Mouse (Mus musculus) layer of hippocampus, postnatal 36 days (tissue): ENCODE results near the gene Rae1. TPM values are rescaled to one million over a fixed set of nuclear protein-coding genes. Genes with fewer than 3 reads are reported as not detected.
A peak's percentile ranks its signal among the peaks of the same experiment; 100 is the strongest.

ENCODE experiments used
- DNase-seq, 2 experiments: peaks; one replicate each; pipeline ENCODE4 v3.0.0; 2022
- total RNA-seq, 2 experiments: library from RNA; stranded (reverse); gene quantifications; 2 replicates each; pipeline ENCODE4 v1.2.3; 2021

Gene Rae1
- 10 to 100 TPM; 72.9 to 77.0 TPM for total RNA-seq

DNA sequence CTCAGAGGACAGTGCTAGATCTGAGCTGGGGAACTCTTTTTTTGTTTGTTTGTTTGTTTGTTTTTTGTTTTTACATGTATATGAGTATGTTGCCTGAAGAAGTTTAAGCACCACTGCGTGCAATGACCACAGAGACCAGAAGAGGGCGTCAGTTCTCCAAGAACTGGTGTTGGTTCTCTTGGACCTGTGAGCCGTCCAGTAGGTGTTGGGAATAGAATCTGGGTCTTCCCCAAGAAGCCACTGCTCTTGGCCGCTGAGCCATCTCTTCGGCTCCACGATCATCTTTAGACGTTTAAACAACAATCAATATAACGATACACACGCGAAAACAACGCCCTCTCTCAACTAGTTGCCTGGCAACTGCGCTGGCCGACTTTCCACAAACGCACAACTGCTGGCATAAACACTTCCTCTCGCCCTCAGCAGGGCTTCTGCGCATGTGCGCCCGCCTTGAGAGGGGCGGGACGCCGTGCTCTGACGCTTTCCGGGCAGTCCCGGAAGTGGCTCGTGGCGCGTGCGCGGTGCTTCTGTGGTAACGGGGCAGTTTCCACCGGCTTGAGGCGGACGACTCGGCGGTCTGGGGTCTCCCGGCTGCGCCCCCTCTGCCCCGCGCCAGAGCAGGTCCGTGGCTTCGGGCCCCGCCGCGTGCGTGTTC, at the start of gene Rae1:
TSS of gene Rae1 (plus strand) at position 488 of the 655 bp plus-strand sequence.
- DNase-seq: peak; percentile 99

GRCm38 (mm10) chr2:172950119-172950676, 49.7 kb upstream of the Rae1 start:
- no peak for DNase-seq

GRCm38 (mm10) chr2:172950722-172951121, 49.2 kb upstream of the Rae1 start:
- DNase-seq: no peak

DNA sequence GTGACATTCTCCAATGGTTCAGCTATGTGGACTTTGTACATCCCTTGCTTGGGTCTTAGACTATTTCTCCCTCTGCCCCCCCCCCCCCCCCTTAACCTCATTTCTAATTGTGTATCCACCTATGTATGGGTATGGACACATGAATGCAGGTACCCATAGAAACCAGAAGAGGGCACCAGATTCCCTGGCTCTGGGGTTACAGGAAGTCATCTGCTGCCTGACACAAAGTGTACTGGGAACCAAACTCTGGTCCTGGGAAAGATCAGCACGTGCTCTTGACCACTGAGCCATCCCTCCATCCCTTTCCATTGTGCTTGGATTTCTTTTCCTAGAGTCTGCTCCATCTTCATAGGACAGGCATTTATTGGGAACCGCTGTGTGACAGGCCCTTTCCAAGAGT, 47.9 kb upstream of the Rae1 start:
- no peak for DNase-seq

- no peak for DNase-seq
Observed at GRCm38 (mm10) chr2:172958579-172958978, 41.3 kb upstream of the Rae1 start.

DNA sequence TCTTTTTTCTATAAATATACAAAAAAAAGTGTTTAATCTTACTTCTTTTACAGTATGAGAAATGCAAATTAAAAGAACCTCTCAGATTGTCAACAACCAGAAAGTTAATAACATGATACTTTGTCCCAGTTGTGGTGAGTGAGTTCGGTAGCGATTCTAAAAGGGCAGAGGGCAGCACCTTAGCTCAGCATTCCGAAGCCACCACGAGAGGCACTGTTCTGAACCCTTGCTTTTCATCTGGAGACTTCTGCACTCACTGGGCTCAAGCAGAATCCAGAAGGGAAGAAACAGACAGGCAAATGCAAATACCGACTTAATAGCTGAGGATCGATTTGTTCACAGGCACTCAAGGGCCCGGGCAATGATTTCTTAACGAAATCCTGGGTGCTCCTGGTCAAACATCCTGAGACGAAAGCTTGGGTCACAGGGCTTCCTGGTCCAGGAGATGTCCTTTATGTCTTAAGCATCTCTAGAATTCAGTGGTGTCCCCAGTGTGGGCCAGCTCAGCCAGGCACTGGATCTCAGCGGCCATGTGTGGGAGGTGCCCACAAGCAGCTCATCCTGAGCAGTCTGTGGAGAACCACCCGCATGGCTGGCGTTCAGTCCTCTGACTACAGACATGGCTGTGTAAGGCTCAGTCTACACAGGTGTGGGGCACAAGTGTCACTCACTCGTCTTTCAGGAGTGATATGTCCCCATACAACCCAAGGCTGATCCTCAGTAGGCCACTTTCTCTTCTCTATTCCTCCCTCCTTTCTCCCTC, 40.7 kb upstream of the Rae1 start:
- no peak for DNase-seq

GRCm38 (mm10) chr2:172960350-172960749, 39.6 kb upstream of the Rae1 start:
- no peak for DNase-seq

DNA sequence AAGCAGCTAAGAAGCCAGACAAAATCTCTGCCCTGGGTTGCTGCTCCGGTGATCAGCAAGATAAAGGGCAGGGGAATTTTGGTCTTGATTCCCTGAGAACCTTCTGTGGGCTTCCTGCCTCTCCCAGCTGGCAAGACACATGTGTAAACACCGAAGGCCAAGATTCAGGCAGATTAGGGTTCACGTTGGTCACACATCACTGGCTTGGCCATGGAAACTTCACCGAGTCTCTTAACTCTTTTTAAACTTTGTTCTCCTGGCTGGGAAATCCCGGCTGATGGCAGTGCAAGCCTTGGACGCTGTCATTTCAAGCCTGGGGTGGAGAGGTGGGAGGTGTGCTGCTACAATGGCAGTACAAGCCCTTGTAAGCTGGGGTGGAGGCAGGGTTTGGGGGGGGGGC, 38.7 kb upstream of the Rae1 start:
- DNase-seq: no peak

DNA sequence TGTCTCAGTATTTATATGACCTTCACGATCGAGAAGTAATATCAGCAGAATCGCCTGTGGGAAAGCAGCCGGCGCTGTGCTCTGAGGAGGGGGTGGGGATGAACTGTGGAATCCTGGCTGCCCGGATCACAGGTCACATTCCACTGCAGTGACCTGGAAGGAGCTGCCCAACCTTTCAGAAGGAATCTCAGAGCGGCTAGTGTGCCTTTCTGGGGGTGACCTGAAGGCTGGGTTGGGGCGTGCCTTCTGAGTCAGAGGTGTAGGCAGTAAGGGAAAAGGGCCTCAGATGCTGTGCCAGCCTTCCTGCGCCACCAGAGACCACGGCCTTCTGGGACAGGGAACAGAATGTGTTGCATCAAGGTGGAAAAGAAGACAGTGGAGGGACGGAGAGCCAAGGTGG, 34.7 kb upstream of the Rae1 start:
- DNase-seq: no peak

GRCm38 (mm10) chr2:172966480-172966879, 33.4 kb upstream of the Rae1 start:
- DNase-seq: no peak

DNA sequence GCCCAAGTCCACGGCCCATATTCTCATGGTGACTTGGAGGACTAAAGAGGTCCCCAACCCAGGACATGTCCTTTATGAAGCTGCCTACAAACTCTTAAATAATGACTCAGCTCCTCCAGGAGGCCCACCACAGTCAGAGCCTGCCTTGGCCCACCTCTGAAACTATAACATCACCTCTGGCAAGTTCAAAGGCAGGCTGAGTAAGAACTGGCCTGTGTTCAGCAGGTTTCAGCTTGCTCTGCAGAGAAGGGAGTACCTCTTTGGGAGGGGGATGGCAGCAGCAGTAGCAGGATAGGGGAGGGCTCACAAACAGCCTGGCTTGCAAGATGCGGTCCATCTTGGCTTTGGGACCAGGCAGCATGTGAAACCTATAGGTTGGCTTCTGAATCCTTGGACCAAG, 28.1 kb upstream of the Rae1 start:
- DNase-seq: no peak

- DNase-seq: no peak
Observed at GRCm38 (mm10) chr2:172973806-172974565, 25.9 kb upstream of the Rae1 start.

DNA sequence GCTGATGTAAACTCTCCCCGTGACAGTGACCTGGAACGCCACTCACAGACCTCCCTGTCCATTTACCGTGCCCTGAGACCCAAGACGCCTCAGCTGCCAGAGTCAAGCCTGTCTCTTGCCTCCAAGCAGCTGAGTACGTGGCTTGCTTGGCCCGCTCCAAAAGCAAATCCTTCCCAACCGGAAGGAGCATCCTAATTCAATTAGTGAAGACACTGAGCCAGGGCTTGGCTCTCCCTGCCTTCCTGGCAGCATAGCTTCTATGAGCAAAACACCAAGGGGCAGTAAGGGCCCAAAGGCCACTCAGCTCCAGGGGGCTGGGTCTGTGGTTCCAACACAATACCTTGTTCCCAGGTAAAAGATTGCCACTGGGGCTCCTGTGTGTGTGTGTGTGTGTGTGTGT, 25.2 kb upstream of the Rae1 start:
- no peak for DNase-seq

DNA sequence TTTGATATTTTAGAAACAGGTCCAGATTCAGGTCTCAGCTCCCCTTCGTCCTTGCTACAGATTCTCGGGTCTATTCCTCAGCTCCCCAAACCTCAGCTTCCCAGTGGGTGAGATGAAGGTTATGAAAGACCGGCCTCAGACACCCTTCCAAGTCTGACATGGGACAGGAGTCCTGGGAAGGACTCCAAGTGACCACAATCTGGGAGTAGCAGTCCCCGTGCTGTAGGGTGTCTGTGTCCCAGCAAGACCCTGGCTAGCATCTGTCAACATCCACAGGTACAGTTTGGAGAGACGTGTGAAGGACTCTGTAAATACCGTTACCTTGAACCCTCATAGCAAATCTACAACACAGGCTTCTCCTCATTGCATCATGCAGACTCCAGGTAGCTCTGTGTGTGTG, 24.8 kb upstream of the Rae1 start:
- no peak for DNase-seq

DNA sequence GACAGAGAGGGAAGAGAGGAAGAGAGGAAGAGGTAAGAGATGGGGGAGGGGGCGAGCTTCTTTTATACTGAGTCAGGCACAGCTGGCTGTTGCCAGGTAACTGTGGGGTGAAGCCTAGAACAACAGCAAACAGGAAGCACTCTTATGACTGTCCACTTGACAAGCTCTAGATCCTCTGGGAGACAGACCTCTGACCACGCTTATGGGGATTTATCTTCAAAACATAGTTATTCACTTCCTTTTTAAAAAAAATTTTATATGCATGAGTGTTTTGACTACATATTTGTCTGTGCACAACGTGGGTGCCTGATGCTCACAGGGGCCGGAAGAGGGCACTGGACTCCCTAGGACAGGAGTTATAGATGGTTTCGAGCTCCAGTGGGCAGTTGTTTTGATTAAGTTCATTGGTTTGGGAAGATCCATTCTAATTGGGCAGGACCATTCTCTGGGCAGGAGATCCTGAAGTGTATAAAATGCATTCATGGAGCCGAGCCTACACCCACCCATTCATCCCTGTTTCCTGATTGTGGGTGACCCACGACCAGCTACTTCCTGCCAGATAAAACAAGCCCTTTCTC, 23.2 kb upstream of the Rae1 start:
- DNase-seq: no peak

- no peak for DNase-seq
Observed at GRCm38 (mm10) chr2:172977409-172978130, 22.3 kb upstream of the Rae1 start, which contains the start of gene Spo11. TSS of gene Spo11 (plus strand) at chr2:172977700.

DNA sequence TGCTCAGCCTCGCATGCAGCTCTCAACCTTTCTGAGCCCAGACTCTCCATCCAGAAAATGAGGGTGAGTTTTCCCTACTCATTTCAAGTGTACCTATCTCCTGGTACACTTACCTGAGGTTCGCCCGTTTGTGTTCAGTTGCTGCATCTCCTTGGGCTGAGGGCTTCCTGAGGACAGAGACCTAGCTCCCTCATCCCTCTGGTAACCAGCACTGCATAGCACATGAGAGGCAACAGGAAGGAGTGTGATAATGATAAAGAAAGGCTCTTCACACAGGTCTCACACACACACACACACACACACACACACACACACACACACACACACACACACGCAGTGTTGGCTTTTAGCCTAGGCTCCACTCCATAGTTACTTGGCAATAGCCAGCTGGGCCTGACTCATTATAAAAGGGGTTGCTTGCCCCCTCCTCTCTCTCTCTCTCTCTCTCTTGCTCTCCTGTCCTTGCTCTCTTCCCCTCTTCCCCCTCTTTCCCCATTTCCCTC, 21.7 kb upstream of the Rae1 start:
- DNase-seq: no peak

- DNase-seq: no peak
Observed at GRCm38 (mm10) chr2:172979666-172980345, 20.1 kb upstream of the Rae1 start.

GRCm38 (mm10) chr2:172982776-172983561, 16.9 kb upstream of the Rae1 start:
- no peak for DNase-seq

GRCm38 (mm10) chr2:172990161-172990560, 9.8 kb upstream of the Rae1 start:
- no peak for DNase-seq
